Mouse (Mus musculus): ENCODE measurements around the gene Golga1.
A peak's percentile ranks its signal among the peaks of the same experiment; 100 is the strongest.
"Not testable (repeated sequence)": the region's sequence is repeated elsewhere in the genome, so short reads cannot be mapped to it uniquely, and the experiment has no call there.

Gene Golga1

DNA sequence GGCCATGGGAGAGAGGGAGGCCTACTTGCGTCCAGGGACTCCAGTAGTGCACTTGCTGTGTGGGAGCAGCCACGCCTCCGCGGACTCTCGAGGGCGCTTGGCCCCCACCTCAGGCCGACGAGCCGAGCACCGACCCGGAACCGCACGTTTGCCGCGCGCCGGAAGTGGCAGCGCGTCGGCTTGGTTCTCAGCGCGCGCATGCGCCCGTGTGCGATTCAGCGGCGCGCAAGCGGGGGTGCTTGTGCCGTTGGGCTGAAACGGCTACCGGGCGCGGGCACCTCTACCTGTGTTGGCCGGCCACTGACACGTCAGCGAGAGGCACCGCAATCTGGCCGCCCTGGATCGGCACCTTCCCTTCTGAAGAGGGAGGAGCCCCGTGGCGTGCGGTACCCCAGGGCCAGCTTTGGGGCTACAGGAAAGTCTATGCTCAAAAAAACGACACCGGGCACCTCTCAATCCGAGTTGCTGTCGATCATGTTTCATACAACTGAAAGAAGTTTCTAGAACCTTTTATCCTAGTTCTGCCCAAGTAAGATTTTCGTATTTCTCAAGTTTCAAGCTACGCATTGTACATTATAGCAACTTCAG lies at the start of gene Golga1:
Gene Golga1, minus strand, starts transcription at position 142 of the 588 bp plus-strand sequence.
- peak; percentile 74 to 81 for DNase-seq (ENCODE audit: low spot score in 2 of 2)

- no peak for DNase-seq (ENCODE audit: low spot score in 2 of 2)
Measured at GRCm38 (mm10) chr2:39114093-39114492, 48.8 kb upstream of the Golga1 start.

GRCm38 (mm10) chr2:39110514-39110913 lies 45.2 kb upstream of the Golga1 start:
- DNase-seq (ENCODE audit: low spot score in 2 of 2), result no peak

GRCm38 (mm10) chr2:39109712-39110111 lies 44.4 kb upstream of the Golga1 start:
- DNase-seq (ENCODE audit: low spot score in 2 of 2), result not testable (repeated sequence)

- not testable (repeated sequence) for DNase-seq (ENCODE audit: low spot score in 2 of 2)
Measured at GRCm38 (mm10) chr2:39099951-39100350, 34.6 kb upstream of the Golga1 start.

DNA sequence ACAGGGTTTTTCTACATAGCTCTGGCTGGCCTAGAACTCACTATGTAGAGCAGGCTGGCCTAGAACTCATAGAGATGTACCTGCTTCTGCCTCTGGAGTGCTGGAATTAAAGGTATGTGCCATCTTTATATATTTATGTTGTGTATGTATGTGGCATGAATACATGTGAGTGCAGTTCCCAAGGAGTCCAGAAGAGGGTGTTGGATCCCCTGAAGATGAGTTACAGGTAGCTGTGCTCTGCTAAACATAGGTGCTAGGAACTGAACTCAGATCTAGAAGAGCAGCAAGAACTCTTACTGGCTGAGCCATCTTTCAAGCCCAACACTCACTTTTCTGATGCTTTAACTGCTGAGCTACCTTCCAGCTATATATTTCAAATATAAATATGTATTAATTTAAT lies 32.7 kb upstream of the Golga1 start:
- DNase-seq (ENCODE audit: low spot score in 2 of 2), result peak in 1 of 2 experiments; percentile 3

DNA sequence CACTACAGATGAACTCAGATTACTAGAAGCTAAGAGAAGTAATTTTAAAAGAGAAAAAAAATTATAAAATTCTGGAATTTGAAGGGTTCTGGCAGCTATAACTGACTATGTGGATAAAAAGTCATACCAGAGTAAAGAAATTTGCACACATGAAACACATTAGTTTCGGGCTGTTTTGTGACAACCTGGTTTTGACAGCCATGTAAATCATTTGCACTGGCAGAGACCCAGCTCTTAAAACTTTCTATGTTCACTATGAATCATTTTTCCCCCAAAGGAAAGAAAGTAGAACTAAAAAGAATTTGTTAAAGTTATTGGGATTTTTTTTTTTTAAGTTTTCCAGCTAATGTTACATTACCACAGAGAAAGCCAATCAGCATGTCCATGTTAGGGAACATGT lies 26.6 kb upstream of the Golga1 start:
- DNase-seq (ENCODE audit: low spot score in 2 of 2), result no peak

GRCm38 (mm10) chr2:39082706-39083105 lies 17.4 kb upstream of the Golga1 start:
- no peak for DNase-seq (ENCODE audit: low spot score in 2 of 2)

- DNase-seq (ENCODE audit: low spot score in 2 of 2), result no peak
Measured at GRCm38 (mm10) chr2:39070666-39071065, 5.3 kb upstream of the Golga1 start.

GRCm38 (mm10) chr2:39069096-39069495 lies 3.8 kb upstream of the Golga1 start:
- DNase-seq (ENCODE audit: low spot score in 2 of 2), result no peak

DNA sequence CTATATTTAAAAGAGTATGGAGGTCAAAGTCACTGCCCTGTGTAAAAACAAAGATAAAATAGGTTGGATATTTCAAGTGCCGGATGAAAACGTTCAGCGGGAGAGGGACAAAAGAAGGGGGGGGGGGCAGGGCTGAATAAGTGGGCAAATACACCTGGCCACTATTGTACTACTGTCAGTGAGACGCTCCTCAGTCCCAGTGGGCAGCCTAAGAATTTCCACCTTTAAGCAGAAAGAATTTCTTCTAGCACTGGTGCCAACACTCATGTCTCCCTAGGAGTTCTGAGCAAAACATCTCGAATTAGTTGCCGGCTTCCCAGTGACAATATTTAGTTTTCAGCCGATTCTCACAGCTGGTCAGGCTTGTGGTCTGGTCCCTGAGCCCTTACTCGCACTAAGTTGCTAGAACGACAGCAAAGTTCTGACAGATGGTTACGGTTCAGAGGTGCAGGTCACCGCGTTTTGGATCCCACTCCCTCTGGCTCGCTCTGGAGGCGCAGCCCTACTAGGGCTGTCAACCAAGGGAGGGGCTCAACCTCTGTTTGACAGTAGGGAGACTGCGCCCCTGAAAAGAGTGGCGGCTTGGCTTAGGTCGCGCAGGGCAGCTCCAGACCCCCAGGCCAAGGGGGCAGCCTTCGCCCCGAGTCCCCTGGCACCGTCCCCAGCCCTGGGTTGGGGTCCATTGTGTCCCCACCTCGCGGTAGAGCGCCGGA lies 498 bp downstream of the Golga1 start:
- DNase-seq (ENCODE audit: low spot score in 2 of 2), result no peak

DNA sequence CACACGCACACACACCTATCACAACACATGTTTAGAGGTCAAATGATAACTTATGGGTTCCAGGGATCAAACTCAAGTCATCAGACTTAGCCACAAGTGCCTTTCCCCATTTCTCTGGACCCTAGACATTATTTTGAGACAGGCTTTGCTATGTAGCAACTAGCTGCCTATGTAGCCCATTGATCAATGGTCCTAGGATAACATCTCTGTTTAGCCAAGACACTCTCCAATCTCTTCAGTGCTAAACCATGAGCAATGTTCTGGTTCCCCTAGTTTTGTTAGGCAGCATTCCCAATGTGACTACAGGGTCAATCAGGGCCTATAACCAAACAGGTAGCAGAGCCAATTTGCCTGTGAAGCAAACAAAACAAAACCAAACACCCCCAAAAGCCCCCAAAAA lies 16.8 kb downstream of the Golga1 start:
- no peak for DNase-seq (ENCODE audit: low spot score in 2 of 2)

DNA sequence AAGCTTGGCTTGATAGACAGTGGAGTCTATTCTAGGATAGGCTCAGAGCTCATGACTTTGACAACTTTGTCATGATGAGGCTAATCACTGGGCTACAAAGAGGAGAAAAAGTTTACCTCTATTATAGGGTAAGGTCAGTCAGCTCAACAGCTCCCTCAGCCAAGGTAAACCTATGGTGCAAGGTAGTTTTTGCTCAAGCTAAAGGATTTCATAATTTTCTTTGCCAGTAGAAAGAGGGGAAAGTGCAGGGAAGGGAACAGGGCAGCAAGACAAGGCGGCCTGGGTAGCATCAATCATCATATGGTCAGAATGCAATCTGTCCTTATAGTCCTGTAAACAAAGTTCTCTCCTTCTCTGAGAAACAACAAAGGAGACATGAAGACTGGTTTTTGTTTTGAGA lies 25.1 kb downstream of the Golga1 start:
- no peak for DNase-seq (ENCODE audit: low spot score in 2 of 2)

GRCm38 (mm10) chr2:39031611-39032010 lies 33.7 kb downstream of the Golga1 start:
- no peak for DNase-seq (ENCODE audit: low spot score in 2 of 2)

GRCm38 (mm10) chr2:39020004-39020403 lies 45.3 kb downstream of the Golga1 start:
- no peak for DNase-seq (ENCODE audit: low spot score in 2 of 2)

DNA sequence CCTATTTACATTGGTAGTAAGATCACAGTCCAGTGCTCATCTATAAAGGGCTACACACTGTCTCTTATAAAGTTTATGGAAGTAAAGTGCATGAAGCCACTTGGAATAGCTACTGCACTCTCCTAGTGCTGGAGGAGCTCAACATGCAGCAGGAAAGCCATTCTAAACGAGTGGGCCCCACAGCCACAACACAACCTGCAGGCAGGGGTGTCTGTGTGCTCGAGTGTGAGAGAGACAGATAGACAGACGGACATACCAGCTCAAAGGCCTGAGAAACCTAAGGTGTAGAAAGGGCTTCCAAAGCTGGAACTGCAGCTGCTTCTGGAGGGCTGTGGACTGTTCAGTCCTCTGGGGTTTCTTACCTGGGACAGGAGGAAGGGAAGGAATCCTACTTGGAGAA lies 48.8 kb downstream of the Golga1 start:
- no peak for DNase-seq (ENCODE audit: low spot score in 2 of 2)

GRCm38 (mm10) chr2:39012768-39013279 lies 52.5 kb downstream of the Golga1 start:
- no peak for DNase-seq (ENCODE audit: low spot score in 2 of 2)

GRCm38 (mm10) chr2:39011971-39012370 lies 53.4 kb downstream of the Golga1 start:
- no peak for DNase-seq (ENCODE audit: low spot score in 2 of 2)

GRCm38 (mm10) chr2:39011264-39011663 lies 54.1 kb downstream of the Golga1 start:
- DNase-seq (ENCODE audit: low spot score in 2 of 2), result no peak

DNA sequence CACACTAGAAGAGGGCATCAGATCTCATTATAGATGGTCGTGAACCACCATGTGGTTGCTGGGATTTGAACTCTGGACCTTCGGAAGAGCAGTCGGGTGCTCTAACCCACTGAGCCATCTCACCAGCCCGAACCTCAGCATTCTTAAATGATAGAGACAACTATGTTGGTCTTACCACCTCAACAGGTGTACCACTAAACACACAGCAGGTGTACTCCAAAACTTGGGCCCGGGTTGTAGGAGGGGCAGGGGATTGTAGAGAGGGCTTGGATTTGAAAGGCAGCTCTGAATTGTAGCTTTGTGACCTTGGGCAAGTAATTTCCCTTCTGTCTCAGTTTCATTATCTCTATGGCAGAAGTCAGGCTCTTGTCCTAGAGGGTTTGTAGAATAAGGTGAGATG lies 55.2 kb downstream of the Golga1 start:
- not testable (repeated sequence) for DNase-seq (ENCODE audit: low spot score in 2 of 2)

GRCm38 (mm10) chr2:39008954-39009365 lies 56.4 kb downstream of the Golga1 start:
- DNase-seq (ENCODE audit: low spot score in 2 of 2), result peak; percentile 44 to 62

DNA sequence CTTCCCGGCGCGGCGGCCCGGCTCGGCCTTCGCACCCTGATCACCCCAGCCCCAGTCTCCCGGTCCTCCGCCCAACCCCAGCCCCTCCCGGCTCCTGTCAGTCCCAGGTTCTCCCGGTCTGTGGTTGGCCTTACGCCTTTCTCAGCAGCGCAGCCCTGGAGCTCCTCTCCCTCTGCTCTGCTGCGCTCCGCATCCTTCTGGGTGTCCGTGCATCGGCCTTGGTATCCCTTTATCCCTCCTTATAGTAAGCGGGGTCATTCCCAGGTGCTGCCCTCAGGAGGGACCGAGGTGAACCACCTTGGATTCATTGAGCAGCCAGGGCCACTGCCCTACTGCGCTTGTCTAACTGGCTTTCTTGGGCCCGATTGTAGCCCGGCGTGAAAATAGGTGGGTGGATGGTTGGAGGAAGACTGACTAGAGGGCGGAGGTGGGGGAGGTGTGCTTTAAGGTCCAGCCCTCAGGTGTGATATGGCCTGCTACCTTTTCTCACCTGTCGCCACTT lies 56.9 kb downstream of the Golga1 start:
- DNase-seq (ENCODE audit: low spot score in 2 of 2), result peak in 1 of 2 experiments; percentile 30

GRCm38 (mm10) chr2:39007865-39008264 lies 57.5 kb downstream of the Golga1 start:
- DNase-seq (ENCODE audit: low spot score in 2 of 2), result peak; percentile 88 to 94
